Mouse (Mus musculus) CD4-positive, CD25-positive, alpha-beta regulatory T cell (primary cell): ENCODE measurements around the gene Cyp4a32. TPM values are rescaled to one million over a fixed set of nuclear protein-coding genes. Genes with fewer than 3 reads are reported as not detected.

Experiments
- polyA plus RNA-seq: library from polyadenylated mRNA; unstranded; fragments of 100-300 nt; shearing (Covaris generic); gene quantifications from one replicate; pipeline ENCODE4 v1.2.1, GENCODE M21; 2017

Cyp4a32 gene
- not detected for polyA plus RNA-seq

DNA sequence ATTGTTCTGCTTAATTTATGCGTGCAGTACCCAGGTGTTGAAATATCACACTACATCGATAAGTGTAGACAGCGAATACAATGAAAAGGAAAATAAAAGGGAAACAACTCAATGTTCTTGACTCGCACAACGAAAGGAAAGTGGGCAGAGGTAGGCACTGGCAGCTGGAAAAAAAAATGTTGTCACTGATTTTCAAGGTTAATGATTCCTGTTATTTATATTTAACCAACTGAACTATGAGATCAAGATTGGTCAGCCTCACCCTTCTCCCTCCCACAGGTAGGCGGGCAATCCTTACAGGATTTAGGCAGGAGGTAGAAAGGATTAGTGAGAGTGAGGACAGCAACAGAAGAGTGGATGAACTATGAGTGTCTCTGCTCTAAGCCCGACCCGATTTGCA lies at the start of gene Cyp4a32:
TSS of gene Cyp4a32 (plus strand) at position 359 of the 400 bp plus-strand sequence.

DNA sequence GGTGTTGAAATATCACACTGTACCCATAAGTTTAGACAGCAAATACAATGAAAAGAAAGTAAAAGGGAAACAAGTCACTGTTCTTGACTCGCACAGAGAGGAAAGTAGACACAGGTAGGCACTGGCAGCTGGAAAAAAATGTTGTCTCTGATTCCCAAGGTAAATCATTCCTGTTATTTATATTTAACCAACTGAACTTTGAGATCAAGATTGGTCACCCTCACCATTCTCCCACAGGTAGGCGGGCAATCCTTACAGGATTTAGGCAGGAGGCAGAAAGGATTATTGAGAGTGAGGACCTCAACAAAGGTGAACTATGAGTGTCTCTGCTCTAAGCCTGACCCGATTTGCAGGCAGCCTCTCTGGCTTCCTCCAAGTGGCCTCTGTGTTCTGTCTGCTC lies 37.4 kb upstream of the Cyp4a32 start, which contains the start of gene Cyp4a31:
TSS of gene Cyp4a31 (plus strand) at position 249 of the 400 bp plus-strand sequence.

DNA sequence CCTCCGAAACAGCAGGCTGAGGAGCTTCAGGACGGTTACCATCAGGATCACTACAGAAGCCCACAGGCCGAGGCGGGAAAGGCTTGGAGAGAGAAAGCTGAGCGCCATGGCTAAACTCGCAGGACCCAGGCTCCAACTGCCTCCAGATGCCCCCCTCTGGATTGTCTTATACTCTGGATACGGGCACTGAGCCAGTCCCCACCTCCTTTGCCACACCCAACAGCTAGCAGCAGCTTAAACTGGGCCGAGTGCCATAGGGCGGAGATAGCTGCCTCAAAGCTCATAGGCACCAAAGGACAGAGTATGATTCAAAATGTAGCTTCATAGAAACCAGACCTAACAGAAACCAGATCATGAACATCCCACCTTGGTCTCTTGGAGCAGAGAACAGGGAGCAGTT lies 46.8 kb downstream of the Cyp4a32 start, which contains the start of gene Cyp4b1:
TSS of gene Cyp4b1 (minus strand) at position 144 of the 400 bp plus-strand sequence.

Other genes starting within 250 kb of the Cyp4a32 start
- gene Cyp4a12b, start 189.3 kb upstream of the Cyp4a32 start, polyA plus RNA-seq: not detected
- not detected for gene Cyp4a30b, start 148.4 kb upstream of the Cyp4a32 start, polyA plus RNA-seq
- not detected for gene Cyp4a14, start 104.8 kb upstream of the Cyp4a32 start, polyA plus RNA-seq
- gene Cyp4a10, start 82.7 kb upstream of the Cyp4a32 start, polyA plus RNA-seq: not detected
- gene Cyp4a31, start 37.3 kb upstream of the Cyp4a32 start, polyA plus RNA-seq: not detected
- not detected for gene Cyp4b1, start 46.8 kb downstream of the Cyp4a32 start, polyA plus RNA-seq
- gene Efcab14, start 136.8 kb downstream of the Cyp4a32 start, polyA plus RNA-seq: 51.0 TPM
- 0.45 TPM for gene Tex38, start 180.0 kb downstream of the Cyp4a32 start, polyA plus RNA-seq
- 40.3 TPM for gene Atpaf1, start 183.8 kb downstream of the Cyp4a32 start, polyA plus RNA-seq
- 32.5 TPM for gene Mob3c, start 227.1 kb downstream of the Cyp4a32 start, polyA plus RNA-seq
- gene Mknk1, start 238.2 kb downstream of the Cyp4a32 start, polyA plus RNA-seq: 58.6 TPM